ENCODE assay signal across 8 mouse cellular contexts in the genomic region with DNA sequence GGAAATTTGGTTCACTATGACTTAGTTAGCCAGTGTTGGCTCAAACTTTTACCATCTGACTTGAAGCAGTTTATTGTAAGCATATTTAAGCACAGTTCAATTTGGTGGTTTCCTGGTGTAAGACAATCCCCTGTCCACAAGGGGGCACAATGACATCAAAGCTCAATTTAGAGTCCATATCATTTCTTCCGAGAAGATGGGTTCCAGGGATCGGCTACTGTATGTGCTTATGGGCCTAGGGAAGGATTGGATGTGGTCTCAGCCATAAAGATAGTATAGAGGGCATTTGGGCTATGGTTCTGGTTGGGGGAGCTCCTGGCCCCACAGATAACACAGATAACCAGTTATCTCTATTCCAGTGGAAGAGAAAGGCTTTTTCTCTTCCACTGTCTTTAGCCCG. TPM values are rescaled to one million over a fixed set of nuclear protein-coding genes. Genes with fewer than 3 reads are reported as not detected.
A peak's percentile ranks its signal among the peaks of the same experiment; 100 is the strongest.
DNase-seq lines count a peak whose midpoint lies in the region; ATAC-seq and TF ChIP-seq lines count a peak whose summit lies in the region.

No protein-coding gene starts in this region.

- no peak for ATAC-seq in hindbrain, embryonic 11.5 days (ENCODE audit: low FRiP score)
- ATAC-seq in inflammation-experienced regulatory T-cells, adult 6 months, result peak; percentile 58

- no peaks in the 10 kb centered on the region for H3K9me3 ChIP-seq in hindbrain, embryonic 11.5 days (ENCODE audit: control insufficient read depth, low read length)
- H3K9me3 ChIP-seq in hindbrain, embryonic 10.5 days, result no peaks in the 10 kb centered on the region

- H3K4me1 ChIP-seq in hindbrain, embryonic 11.5 days (replicated peaks; ENCODE audit: control insufficient read depth, insufficient read depth, low read length), result no peaks in the 10 kb centered on the region
- no peaks in the 10 kb centered on the region for H3K4me1 ChIP-seq in hindbrain, embryonic 10.5 days (replicated peaks)
- peaks cover 2% of the 10 kb centered on the region; the same call in 1 of the 2 replicates for H3K4me1 ChIP-seq in small intestine, adult 2 months (ENCODE audit: control insufficient read depth, insufficient read depth, insufficient read length, low read length)

- no peaks in the 10 kb centered on the region for H3K27me3 ChIP-seq in hindbrain, embryonic 11.5 days (ENCODE audit: control insufficient read depth, insufficient read depth, low read length)
- no peaks in the 10 kb centered on the region for H3K27me3 ChIP-seq in hindbrain, embryonic 10.5 days (ENCODE audit: insufficient read depth, poor library complexity, severe bottlenecking)
- no peaks in the 10 kb centered on the region for H3K27me3 ChIP-seq in small intestine, adult 2 months (ENCODE audit: control insufficient read depth, insufficient read depth, low read length)

- H3K4me3 ChIP-seq in hindbrain, embryonic 11.5 days (ENCODE audit: low read depth, low read length), result no peak overlapping the region
- no peak overlapping the region for H3K4me3 ChIP-seq in hindbrain, embryonic 10.5 days
- H3K4me3 ChIP-seq in small intestine, adult 2 months (ENCODE audit: low read depth, low read length), result no peak overlapping the region

- peak; percentile 47 for DNase-seq in hindbrain, embryonic 11.5 days (ENCODE audit: low spot score)
- no peak for DNase-seq in hindbrain, embryonic 10.5 days (ENCODE audit: low spot score)
- DNase-seq in A20 (ENCODE audit: low read depth, low spot score), result peak; percentile 49
- peak; percentile 56 for DNase-seq in MEL-GATA-1-ER (ENCODE audit: extremely low read depth, low read depth)
- DNase-seq in frontal cortex, postnatal 25 days (ENCODE audit: low spot score in 2 of 2), result no peak
- no peak for DNase-seq in urinary bladder, postnatal 36 days (ENCODE audit: low spot score in 2 of 2)

- no peak overlapping the region for H3K9ac ChIP-seq in hindbrain, embryonic 11.5 days (ENCODE audit: low read depth, low read length)

- H3K27ac ChIP-seq in hindbrain, embryonic 11.5 days (ENCODE audit: low read depth, low read length), result no peak overlapping the region
- H3K27ac ChIP-seq in hindbrain, embryonic 10.5 days, result no peak overlapping the region
- no peak overlapping the region for H3K27ac ChIP-seq in small intestine, adult 2 months (ENCODE audit: insufficient read depth, low read depth, low read length)

- no peaks in the 10 kb centered on the region for H3K36me3 ChIP-seq in hindbrain, embryonic 11.5 days (ENCODE audit: control insufficient read depth, insufficient read depth, low read length)
- H3K36me3 ChIP-seq in hindbrain, embryonic 10.5 days, result no peaks in the 10 kb centered on the region
- peaks cover 18% of the 10 kb centered on the region for H3K36me3 ChIP-seq in small intestine, adult 2 months (ENCODE audit: control insufficient read depth, insufficient read depth, low read length)

- WGBS in hindbrain, embryonic 11.5 days, result 56% methylated on average over 3 of the region's 3 CpGs
- 76% methylated on average over 3 of the region's 3 CpGs for WGBS in hindbrain, embryonic 10.5 days
- WGBS in small intestine, adult 2 months, result 53% methylated on average over 3 of the region's 3 CpGs

- no peak for TF ChIP-seq POLR2A in small intestine, adult 2 months (IDR thresholded peaks at IDR 0.05; ENCODE audit: low read depth, low read length)

- peak; percentile 30; the same call in 1 of the 2 replicates for TF ChIP-seq CTCF in small intestine, adult 2 months (IDR thresholded peaks at IDR 0.05; ENCODE audit: extremely low read depth, insufficient read length, insufficient replicate concordance, low read depth, low read length)

- no peak overlapping the region for H3K4me2 ChIP-seq in hindbrain, embryonic 11.5 days (replicated peaks; ENCODE audit: low read depth, low read length)

RNA-seq across cellular contexts. Expression of gene Hsd17b13, which starts 18.0 kb away (rescaled TPM):
- polyA plus RNA-seq in hindbrain, embryonic 11.5 days (2014; fragmentation: Nextera tagmentation; extraction: Ambion mirVana), result not detected in 2 replicates
- not detected in 2 replicates for polyA plus RNA-seq in hindbrain, embryonic 10.5 days (2016; fragmentation: Nextera tagmentation; extraction: Ambion mirVana)
- not detected for polyA plus RNA-seq in inflammation-experienced regulatory T-cells, adult 6 months (2017; shearing (Covaris generic))
- 5.7 and 6.0 TPM in 2 replicates for polyA plus RNA-seq in small intestine, adult 2 months (2012; rRNA removed)

RNA-seq across cellular contexts. Expression of gene Hsd17b11, which starts 26.5 kb away (rescaled TPM):
- polyA plus RNA-seq in hindbrain, embryonic 11.5 days (2014; fragmentation: Nextera tagmentation; extraction: Ambion mirVana), result 1.3 and 1.5 TPM in 2 replicates
- 1.2 and 2.2 TPM in 2 replicates for polyA plus RNA-seq in hindbrain, embryonic 10.5 days (2016; fragmentation: Nextera tagmentation; extraction: Ambion mirVana)
- polyA plus RNA-seq in inflammation-experienced regulatory T-cells, adult 6 months (2017; shearing (Covaris generic)), result 1 to 10 TPM; 3.5 to 4.9 (median 3.8) TPM
- 46.9 and 109 TPM in 2 replicates for polyA plus RNA-seq in small intestine, adult 2 months (2012; rRNA removed)

RNA-seq across cellular contexts. Expression of gene Nudt9, which starts 50.9 kb away (rescaled TPM):
- polyA plus RNA-seq in hindbrain, embryonic 11.5 days (2014; fragmentation: Nextera tagmentation; extraction: Ambion mirVana), result 65.1 and 68.2 TPM in 2 replicates
- polyA plus RNA-seq in hindbrain, embryonic 10.5 days (2016; fragmentation: Nextera tagmentation; extraction: Ambion mirVana), result 68.9 and 75.8 TPM in 2 replicates
- 10 to 100 TPM; 14.9 to 17.8 (median 16.2) TPM for polyA plus RNA-seq in inflammation-experienced regulatory T-cells, adult 6 months (2017; shearing (Covaris generic))
- polyA plus RNA-seq in small intestine, adult 2 months (2012; rRNA removed), result 24.6 and 58.0 TPM in 2 replicates

Comparison
In these comparisons a context has a peak if more than half of its experiments do, and no peak if none do; other contexts are left out.
1. DNase-seq: peak in hindbrain, embryonic 11.5 days (single experiment), A20 (single experiment) and MEL-GATA-1-ER (single experiment); none in hindbrain, embryonic 10.5 days (single experiment), frontal cortex, postnatal 25 days (0 of 2) and urinary bladder, postnatal 36 days (0 of 2).